Mouse (Mus musculus): ENCODE data around the gene Thegl.

DNA sequence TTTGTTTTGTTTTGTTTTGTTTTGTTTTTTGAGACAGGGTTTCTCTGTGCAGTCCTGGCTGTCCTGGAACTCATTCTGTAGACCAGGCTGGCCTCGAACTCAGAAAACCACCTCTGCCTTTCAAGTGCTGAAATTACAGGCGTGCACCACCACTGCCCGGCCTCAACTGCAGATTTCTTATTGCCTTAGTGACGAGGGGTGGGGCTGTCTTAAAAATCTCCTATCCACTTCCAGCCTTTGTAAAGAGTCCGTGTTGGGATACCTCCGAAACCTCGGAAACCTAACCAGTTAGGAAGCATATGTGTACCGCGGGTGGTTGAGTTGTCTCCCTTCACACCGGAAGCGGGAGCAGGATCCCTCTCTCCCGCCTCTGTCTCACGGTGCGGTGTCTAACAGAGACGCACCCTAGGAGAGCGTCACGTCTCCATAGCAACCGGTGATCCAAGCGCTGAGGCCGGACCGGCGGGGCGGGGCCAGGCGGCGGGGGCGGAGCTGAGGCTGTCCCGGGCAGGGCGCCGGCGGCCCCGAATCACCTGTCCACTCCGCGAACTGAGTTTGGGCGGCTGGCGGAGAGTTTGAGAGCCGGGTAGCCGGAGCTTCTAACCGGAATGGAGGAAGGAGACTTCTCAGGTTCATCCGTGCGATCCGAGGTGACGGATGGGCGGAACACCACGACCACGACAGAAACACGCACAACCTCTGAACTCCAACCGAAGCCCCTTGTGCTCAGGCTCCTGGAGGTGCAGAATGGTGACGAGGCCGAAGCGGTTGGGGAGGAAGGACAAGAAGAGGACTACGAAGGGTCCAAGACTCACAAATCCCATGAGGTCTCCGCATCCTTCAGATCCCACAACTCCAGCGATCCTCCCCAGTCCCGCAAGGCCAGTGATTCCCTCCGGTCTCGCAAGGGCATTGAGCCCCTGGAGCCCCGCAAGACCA lies at the start of gene Thegl:
- TF ChIP-seq GATA1 (IDR thresholded peaks at IDR 0.05; ENCODE audit: low read length) (no peak), TAL1 (IDR thresholded peaks at IDR 0.05; ENCODE audit: low read length) (no peak)

Measured in erythroblast, embryonic 14.5 days (primary cell).